Mouse (Mus musculus) heart, adult 18-20 months (tissue): ENCODE data around the gene Cass4. TPM values are rescaled to one million over a fixed set of nuclear protein-coding genes. Genes with fewer than 3 reads are reported as not detected.

Source experiments
- DNase-seq, 2 experiments: peaks; one replicate each; pipeline ENCODE4 v3.0.0; 2021 to 2022; ENCODE audit warnings: mixed read lengths in 1 of 2
- total RNA-seq, 2 experiments: library from RNA; stranded (reverse); gene quantifications; 2 replicates each; pipeline ENCODE4 v1.2.3; 2021

The Cass4 gene
- total RNA-seq, 2 experiments from 2014 or later, result 0.27 to 0.28 TPM

DNA sequence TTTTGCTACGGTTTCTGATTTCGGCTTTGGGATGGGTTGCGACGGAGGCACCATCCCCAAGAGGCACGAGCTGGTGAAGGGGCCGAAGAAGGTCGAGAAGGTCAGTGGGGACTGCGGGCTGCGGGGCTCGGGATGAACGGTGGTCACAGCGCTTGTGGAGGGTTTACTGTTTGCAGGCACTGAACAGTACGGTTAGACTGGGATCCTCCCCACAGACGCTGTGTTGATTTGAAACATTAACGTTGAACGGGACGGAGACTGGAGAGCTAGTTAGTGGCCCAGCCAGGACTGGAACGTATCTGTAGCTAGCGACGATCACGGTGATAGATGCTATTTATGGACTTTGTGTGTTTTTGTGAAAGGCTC is 47.0 kb downstream of the Cass4 start:
- DNase-seq, result no peak

GRCm38 (mm10) chr2:172441176-172441575 is 47.6 kb downstream of the Cass4 start:
- DNase-seq, result no peak

DNA sequence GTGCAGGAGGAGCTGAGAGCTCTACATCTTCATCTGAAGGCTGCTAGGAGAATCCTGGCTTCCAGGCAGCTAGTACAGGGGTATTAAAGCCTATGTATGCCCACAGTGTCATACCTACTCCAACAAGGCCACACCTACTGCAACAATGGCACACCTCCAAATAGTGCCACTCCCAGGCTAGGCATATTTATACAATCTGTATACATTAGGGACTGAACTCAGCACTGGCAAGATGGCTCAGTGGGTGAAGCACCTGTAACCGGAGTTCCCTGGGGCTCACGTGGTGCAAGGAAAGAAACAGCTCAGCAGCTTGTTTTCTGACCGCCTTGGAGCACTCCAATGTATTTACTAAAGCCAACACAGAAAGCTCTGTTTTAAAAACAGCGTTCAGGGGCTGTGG is 52.0 kb downstream of the Cass4 start:
- DNase-seq, result no peak

GRCm38 (mm10) chr2:172447317-172447716 is 53.7 kb downstream of the Cass4 start:
- peak in 1 of 2 experiments; percentile 23 for DNase-seq

GRCm38 (mm10) chr2:172448329-172448728 is 54.7 kb downstream of the Cass4 start:
- DNase-seq, result no peak

GRCm38 (mm10) chr2:172450640-172451039 is 57.0 kb downstream of the Cass4 start:
- no peak for DNase-seq

- no peak for DNase-seq
Observed at GRCm38 (mm10) chr2:172452031-172452430, 58.4 kb downstream of the Cass4 start.

- DNase-seq, result no peak
Observed at GRCm38 (mm10) chr2:172452458-172452857, 58.9 kb downstream of the Cass4 start.

DNA sequence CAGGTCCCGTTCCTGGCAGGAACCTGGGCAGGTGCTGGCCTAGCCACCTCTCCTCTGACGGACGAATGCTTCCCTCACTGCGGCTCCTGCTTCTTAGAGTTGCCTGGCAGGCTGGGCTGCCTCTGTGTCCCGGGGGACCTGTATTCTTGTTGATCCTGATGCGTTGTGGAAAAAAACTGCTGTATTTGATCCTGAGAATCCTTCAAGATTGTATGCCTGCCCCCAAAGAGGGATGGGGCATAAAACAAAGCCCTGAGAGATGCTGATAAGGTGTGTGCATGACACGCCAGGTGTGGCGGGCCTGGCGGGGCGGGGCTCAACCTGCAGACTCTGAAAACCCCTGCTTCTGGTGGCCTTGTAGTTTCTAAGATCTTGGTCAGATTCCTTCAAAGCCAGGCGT is 64.9 kb downstream of the Cass4 start, which contains the start of gene Gcnt7:
Gene Gcnt7, minus strand, starts transcription at position 101 of the 400 bp plus-strand sequence.
- no peak for DNase-seq

DNA sequence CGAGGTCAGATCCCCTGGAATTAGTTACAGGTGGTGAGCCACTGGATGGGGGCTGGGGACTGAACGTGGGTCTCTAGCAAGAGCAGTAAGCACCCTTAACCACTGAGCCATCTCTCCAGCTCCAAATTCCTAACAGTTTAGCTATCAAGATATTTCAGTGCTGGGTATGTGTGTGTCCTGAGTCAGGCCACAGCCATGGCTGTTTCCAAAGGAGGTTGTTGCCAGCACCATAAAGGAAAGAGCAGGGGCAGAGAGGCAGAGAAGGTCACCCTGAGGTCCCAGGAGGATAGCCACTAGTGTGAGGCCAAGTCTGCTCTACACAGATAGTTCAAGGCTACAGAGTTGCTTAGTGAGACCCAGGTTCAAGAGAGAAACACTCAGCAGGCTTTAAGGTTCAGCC is 67.1 kb downstream of the Cass4 start:
- no peak for DNase-seq

DNA sequence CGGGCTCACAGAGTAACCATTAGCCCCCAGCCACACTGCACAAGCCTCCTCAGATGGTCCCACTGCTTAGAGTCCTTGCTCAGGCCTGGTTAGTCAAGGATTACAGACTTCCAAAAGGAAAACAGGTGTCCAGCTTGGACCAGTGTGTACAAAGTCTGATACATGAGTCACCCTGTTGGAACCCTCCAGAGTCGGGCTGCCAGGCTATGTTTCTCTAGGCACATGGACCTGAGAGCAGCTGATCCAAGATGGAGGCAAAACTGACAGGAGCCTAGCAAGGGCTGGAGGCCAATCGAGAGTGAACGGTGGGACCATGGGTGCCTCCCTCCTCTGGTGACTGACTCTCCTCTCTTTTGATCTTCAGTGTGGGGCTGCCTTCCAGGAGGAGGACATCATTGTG is 69.2 kb downstream of the Cass4 start:
- DNase-seq, result no peak

DNA sequence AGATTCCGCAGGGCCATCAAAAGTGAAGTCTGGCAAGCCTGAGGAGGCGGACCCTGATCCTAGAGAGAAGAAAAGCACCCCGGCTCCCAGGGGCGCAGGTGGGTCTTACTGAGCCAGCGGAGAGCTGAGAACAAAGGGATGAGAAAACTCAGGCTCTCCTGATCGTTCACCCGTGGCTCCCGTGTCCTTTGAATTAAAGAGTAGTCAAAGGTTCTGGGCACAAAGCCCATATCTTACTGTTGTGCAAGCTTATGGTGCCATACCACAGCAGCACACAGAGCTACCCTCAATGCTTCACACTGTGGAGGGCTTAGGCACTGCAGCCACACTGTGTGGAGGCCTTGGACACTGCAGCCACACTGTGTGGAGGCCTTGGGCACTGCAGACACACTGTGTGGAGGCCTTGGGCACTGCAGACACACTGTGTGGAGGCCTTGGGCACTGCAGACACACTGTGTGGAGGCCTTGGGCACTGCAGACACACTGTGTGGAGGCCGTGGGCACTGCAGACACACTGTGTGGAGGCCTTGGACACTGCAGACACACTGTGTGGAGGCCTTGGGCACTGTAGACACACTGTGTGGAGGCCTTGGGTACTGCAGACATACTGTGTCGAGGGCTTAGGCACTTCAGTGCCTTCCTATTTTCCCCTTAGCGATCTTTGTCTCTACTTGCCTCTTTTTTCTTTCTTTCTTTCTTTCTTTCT is 73.0 kb downstream of the Cass4 start:
- no peak for DNase-seq

DNA sequence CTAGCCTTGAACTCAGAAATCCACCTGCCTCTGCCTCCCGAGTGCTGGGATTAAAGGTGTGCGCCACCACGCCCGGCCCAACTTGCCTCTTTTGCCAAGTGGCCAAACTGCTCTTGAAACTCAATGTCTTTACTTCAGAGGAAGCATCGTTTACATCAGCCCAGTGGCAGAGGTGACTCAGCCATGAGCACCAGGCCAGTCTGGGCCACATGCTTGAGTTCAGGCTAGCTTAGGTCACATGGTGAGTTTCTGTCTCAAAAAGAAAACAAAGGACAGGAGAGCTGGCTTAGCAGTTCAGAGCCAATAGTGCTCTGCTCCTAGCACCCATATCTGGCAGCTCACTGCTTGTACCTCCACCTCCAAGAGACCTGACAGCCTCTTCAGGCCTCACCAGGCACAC is 73.6 kb downstream of the Cass4 start:
- no peak for DNase-seq

- DNase-seq, result no peak
Observed at GRCm38 (mm10) chr2:172468346-172468819, 74.8 kb downstream of the Cass4 start.

DNA sequence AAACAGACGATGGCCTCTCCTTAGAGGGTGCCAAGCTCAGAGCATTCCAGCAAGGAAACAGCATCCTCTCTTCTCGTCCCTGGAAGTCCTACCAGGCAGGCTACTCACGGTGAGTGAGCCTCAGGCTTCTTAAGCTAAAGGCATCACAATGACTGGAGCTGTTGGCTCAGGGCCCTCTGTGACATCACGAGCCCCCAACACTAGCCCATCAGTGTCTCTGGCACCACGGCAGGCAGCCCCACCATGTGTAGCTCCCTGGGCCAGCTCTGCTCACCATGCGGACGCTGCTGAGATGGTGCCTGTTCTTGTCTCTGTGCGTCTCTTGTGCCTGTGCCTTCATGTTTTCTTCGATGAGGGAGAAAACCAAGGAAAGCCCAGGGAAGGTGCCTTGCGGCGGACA is 78.7 kb downstream of the Cass4 start, which contains the start of gene Fam209:
Gene Fam209, plus strand, starts transcription at position 203 of the 400 bp plus-strand sequence.
- DNase-seq, result no peak

GRCm38 (mm10) chr2:172473591-172473990 is 80.0 kb downstream of the Cass4 start:
- peak; percentile 14 to 32 for DNase-seq

DNA sequence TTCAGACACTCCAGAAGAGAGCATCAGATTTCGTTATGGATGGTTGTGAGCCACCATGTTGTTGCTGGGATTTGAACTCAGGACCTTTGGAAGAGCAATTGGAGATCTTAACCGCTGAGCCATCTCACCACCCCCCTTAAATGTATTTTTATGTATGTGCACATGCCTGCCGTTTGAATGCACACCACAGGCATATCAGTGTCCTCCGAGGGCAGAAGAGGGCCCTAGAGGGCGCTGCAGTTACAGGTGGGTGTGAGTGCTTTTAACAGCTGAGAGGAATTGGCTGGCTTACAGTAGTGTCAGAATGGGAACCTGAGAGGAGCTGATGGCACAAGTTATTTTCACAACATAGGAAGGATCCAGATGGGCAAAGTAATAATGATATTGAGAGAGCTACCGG is 81.4 kb downstream of the Cass4 start:
- no peak for DNase-seq

- DNase-seq, result no peak
Observed at GRCm38 (mm10) chr2:172476707-172477260, 83.2 kb downstream of the Cass4 start.

- peak; percentile 19 to 33 for DNase-seq
Observed at GRCm38 (mm10) chr2:172477350-172477749, 83.8 kb downstream of the Cass4 start.

- DNase-seq, result peak; percentile 43 to 63
Observed at GRCm38 (mm10) chr2:172477860-172478259, 84.3 kb downstream of the Cass4 start.

GRCm38 (mm10) chr2:172480296-172480695 is 86.7 kb downstream of the Cass4 start:
- DNase-seq, result no peak

- DNase-seq, result no peak
Observed at GRCm38 (mm10) chr2:172481654-172482385, 88.2 kb downstream of the Cass4 start.
